Mouse (Mus musculus): ENCODE data around the gene Dnm2. TPM values are rescaled to one million over a fixed set of nuclear protein-coding genes. Genes with fewer than 3 reads are reported as not detected.
A peak's percentile ranks its signal among the peaks of the same experiment; 100 is the strongest.

Dnm2 gene
- polyA plus RNA-seq, 1 experiment: 86.2 TPM

GRCm38 (mm10) chr9:21545351-21545915, 120.7 kb downstream of the Dnm2 start:
- peaks cover 4% of the 10 kb centered on the region; the same call in 1 of the 2 replicates for H3K36me3 ChIP-seq (ENCODE audit: control insufficient read depth, insufficient read depth, low read length, poor library complexity, severe bottlenecking)
- peak; percentile 57 for TF ChIP-seq POLR2A (IDR thresholded peaks at IDR 0.05; ENCODE audit: insufficient read depth, low read length)
- no peak for TF ChIP-seq CTCF (IDR thresholded peaks at IDR 0.05; ENCODE audit: low read depth, low read length)
- H3K9ac ChIP-seq (ENCODE audit: low read depth, poor library complexity, severe bottlenecking): peak overlapping the region; percentile 36
- H3K4me1 ChIP-seq (ENCODE audit: control insufficient read depth, insufficient read depth, low read length): no peaks in the 10 kb centered on the region
- H3K27ac ChIP-seq (ENCODE audit: insufficient read depth, low read length): peak overlapping the region; percentile 80
- H3K27me3 ChIP-seq (ENCODE audit: control insufficient read depth, insufficient read depth, low read length, poor library complexity, severe bottlenecking): no peaks in the 10 kb centered on the region
- no peaks in the 10 kb centered on the region for H3K9me3 ChIP-seq (replicated peaks; ENCODE audit: control insufficient read depth, insufficient read depth, low read length, poor library complexity, severe bottlenecking)
- peak overlapping the region; percentile 72 for H3K4me3 ChIP-seq (ENCODE audit: low read depth, low read length)

GRCm38 (mm10) chr9:21545916-21546788, 121.4 kb downstream of the Dnm2 start:
- TF ChIP-seq POLR2A (IDR thresholded peaks at IDR 0.05; ENCODE audit: insufficient read depth, low read length) (peak; percentile 46), CTCF (IDR thresholded peaks at IDR 0.05; ENCODE audit: low read depth, low read length) (no peak), EP300 (IDR thresholded peaks at IDR 0.05; ENCODE audit: insufficient read depth, low read depth, low read length) (peak; percentile 4; the same call in 1 of the 2 replicates)
- H3K9me3 ChIP-seq (replicated peaks; ENCODE audit: control insufficient read depth, insufficient read depth, low read length, poor library complexity, severe bottlenecking): no peaks in the 10 kb centered on the region

GRCm38 (mm10) chr9:21546789-21547074, 122.0 kb downstream of the Dnm2 start, which contains the start of gene Carm1:
Gene Carm1, plus strand, starts transcription at chr9:21546894.
- Histone ChIP-seq H3K4me1 (ENCODE audit: control insufficient read depth, insufficient read depth, low read length) (no peaks in the 10 kb centered on the region), H3K36me3 (ENCODE audit: control insufficient read depth, insufficient read depth, low read length, poor library complexity, severe bottlenecking) (peaks cover 4% of the 10 kb centered on the region; the same call in 1 of the 2 replicates), H3K27me3 (ENCODE audit: control insufficient read depth, insufficient read depth, low read length, poor library complexity, severe bottlenecking) (no peaks in the 10 kb centered on the region), H3K4me3 (ENCODE audit: low read depth, low read length) (peak within 1 kb of the TSS; percentile 94), H3K9me3 (replicated peaks; ENCODE audit: control insufficient read depth, insufficient read depth, low read length, poor library complexity, severe bottlenecking) (no peaks in the 10 kb centered on the region), H3K9ac (ENCODE audit: low read depth, poor library complexity, severe bottlenecking) (peak within 1 kb of the TSS; percentile 100), H3K27ac (ENCODE audit: insufficient read depth, low read length) (peak within 1 kb of the TSS; percentile 72)
- TF ChIP-seq EP300 (IDR thresholded peaks at IDR 0.05; ENCODE audit: insufficient read depth, low read depth, low read length): no peak
- peak; percentile 37 for TF ChIP-seq CTCF (IDR thresholded peaks at IDR 0.05; ENCODE audit: low read depth, low read length)
- TF ChIP-seq POLR2A (IDR thresholded peaks at IDR 0.05; ENCODE audit: insufficient read depth, low read length): no peak

More at GRCm38 (mm10) chr9:21545916-21546788, 121.4 kb downstream of the Dnm2 start:
- Histone ChIP-seq H3K27me3 (ENCODE audit: control insufficient read depth, insufficient read depth, low read length, poor library complexity, severe bottlenecking) (no peaks in the 10 kb centered on the region), H3K4me3 (ENCODE audit: low read depth, low read length) (peak overlapping the region; percentile 64), H3K4me1 (ENCODE audit: control insufficient read depth, insufficient read depth, low read length) (no peaks in the 10 kb centered on the region), H3K36me3 (ENCODE audit: control insufficient read depth, insufficient read depth, low read length, poor library complexity, severe bottlenecking) (peaks cover 4% of the 10 kb centered on the region; the same call in 1 of the 2 replicates), H3K9ac (ENCODE audit: low read depth, poor library complexity, severe bottlenecking) (peak overlapping the region; percentile 100), H3K27ac (ENCODE audit: insufficient read depth, low read length) (peak overlapping the region; percentile 31)

GRCm38 (mm10) chr9:21547075-21547941, 122.6 kb downstream of the Dnm2 start:
- Histone ChIP-seq H3K27me3 (ENCODE audit: control insufficient read depth, insufficient read depth, low read length, poor library complexity, severe bottlenecking) (no peaks in the 10 kb centered on the region), H3K9ac (ENCODE audit: low read depth, poor library complexity, severe bottlenecking) (peak overlapping the region; percentile 100), H3K9me3 (replicated peaks; ENCODE audit: control insufficient read depth, insufficient read depth, low read length, poor library complexity, severe bottlenecking) (no peaks in the 10 kb centered on the region), H3K4me1 (ENCODE audit: control insufficient read depth, insufficient read depth, low read length) (peaks cover 1% of the 10 kb centered on the region), H3K4me3 (ENCODE audit: low read depth, low read length) (peak overlapping the region; percentile 94), H3K27ac (ENCODE audit: insufficient read depth, low read length) (peak overlapping the region; percentile 72), H3K36me3 (ENCODE audit: control insufficient read depth, insufficient read depth, low read length, poor library complexity, severe bottlenecking) (peaks cover 4% of the 10 kb centered on the region; the same call in 1 of the 2 replicates)
- no peak for TF ChIP-seq POLR2A (IDR thresholded peaks at IDR 0.05; ENCODE audit: insufficient read depth, low read length)
- TF ChIP-seq EP300 (IDR thresholded peaks at IDR 0.05; ENCODE audit: insufficient read depth, low read depth, low read length): no peak
- no peak for TF ChIP-seq CTCF (IDR thresholded peaks at IDR 0.05; ENCODE audit: low read depth, low read length)

- Histone ChIP-seq H3K9ac (ENCODE audit: low read depth, poor library complexity, severe bottlenecking) (no peak overlapping the region), H3K36me3 (ENCODE audit: control insufficient read depth, insufficient read depth, low read length, poor library complexity, severe bottlenecking) (peaks cover 4% of the 10 kb centered on the region; the same call in 1 of the 2 replicates), H3K27ac (ENCODE audit: insufficient read depth, low read length) (no peak overlapping the region), H3K4me1 (ENCODE audit: control insufficient read depth, insufficient read depth, low read length) (peaks cover 9% of the 10 kb centered on the region), H3K4me3 (ENCODE audit: low read depth, low read length) (no peak overlapping the region), H3K9me3 (replicated peaks; ENCODE audit: control insufficient read depth, insufficient read depth, low read length, poor library complexity, severe bottlenecking) (no peaks in the 10 kb centered on the region), H3K27me3 (ENCODE audit: control insufficient read depth, insufficient read depth, low read length, poor library complexity, severe bottlenecking) (no peaks in the 10 kb centered on the region)
- TF ChIP-seq CTCF (IDR thresholded peaks at IDR 0.05; ENCODE audit: low read depth, low read length) (no peak), POLR2A (IDR thresholded peaks at IDR 0.05; ENCODE audit: insufficient read depth, low read length) (no peak), EP300 (IDR thresholded peaks at IDR 0.05; ENCODE audit: insufficient read depth, low read depth, low read length) (no peak)
Measured at GRCm38 (mm10) chr9:21551049-21551448, 126.3 kb downstream of the Dnm2 start.
